Mouse (Mus musculus) limb, embryonic 11.5 days (tissue): Measurements from ENCODE around the gene Tnfaip8l1. TPM values are rescaled to one million over a fixed set of nuclear protein-coding genes. Genes with fewer than 3 reads are reported as not detected.

Experiments used
- microRNA-seq: library from miRNA; unstranded; fragments of <30 nt; microRNA quantifications from one replicate; pipeline ENCODE4, GENCODE M21; 2016
- polyA plus RNA-seq: library from polyadenylated mRNA; unstranded; fragments of >200 nt; fragmentation: Nextera tagmentation; extraction: Ambion mirVana; gene quantifications from 2 replicates; pipeline ENCODE4 v1.2.1, GENCODE M21; 2014

Gene Tnfaip8l1
- polyA plus RNA-seq, 1 experiment from 2014 or later, result 9.2 TPM

Small RNA genes within 50 kb of the gene (microRNA-seq; reads per million reads assigned to microRNA genes)
- gene Gm44397, result not detected

Other genes with a start within 250 kb of the Tnfaip8l1 start
- gene Zfp119b, start 213.0 kb upstream of the Tnfaip8l1 start, polyA plus RNA-seq, result 6.6 and 7.1 TPM in 2 replicates
- 0.79 and 1.1 TPM in 2 replicates for gene Ebi3, start 209.8 kb upstream of the Tnfaip8l1 start, polyA plus RNA-seq
- gene Yju2, start 203.4 kb upstream of the Tnfaip8l1 start, polyA plus RNA-seq, result 20.7 and 22.3 TPM in 2 replicates
- 42.2 and 44.8 TPM in 2 replicates for gene Shd, start 192.0 kb upstream of the Tnfaip8l1 start, polyA plus RNA-seq
- 34.9 and 39.8 TPM in 2 replicates for gene Fsd1, start 176.0 kb upstream of the Tnfaip8l1 start, polyA plus RNA-seq
- gene Stap2, start 156.9 kb upstream of the Tnfaip8l1 start, polyA plus RNA-seq, result 6.5 and 8.7 TPM in 2 replicates
- gene Mpnd, start 156.8 kb upstream of the Tnfaip8l1 start, polyA plus RNA-seq, result 137 and 142 TPM in 2 replicates
- 151 and 154 TPM in 2 replicates for gene Sh3gl1, start 125.8 kb upstream of the Tnfaip8l1 start, polyA plus RNA-seq
- gene Chaf1a, start 122.0 kb upstream of the Tnfaip8l1 start, polyA plus RNA-seq, result 32.7 and 37.4 TPM in 2 replicates
- 38.5 and 39.1 TPM in 2 replicates for gene Ubxn6, start 87.4 kb upstream of the Tnfaip8l1 start, polyA plus RNA-seq
- 144 and 151 TPM in 2 replicates for gene Hdgfl2, start 82.8 kb upstream of the Tnfaip8l1 start, polyA plus RNA-seq
- gene Plin4, start 52.7 kb upstream of the Tnfaip8l1 start, polyA plus RNA-seq, result 0.09 TPM in 1 of 2 replicates, not detected in the other
- 0.16 and 0.43 TPM in 2 replicates for gene Plin5, start 44.9 kb upstream of the Tnfaip8l1 start, polyA plus RNA-seq
- gene Lrg1, start 40.5 kb upstream of the Tnfaip8l1 start, polyA plus RNA-seq, result 0.28 TPM in 1 of 2 replicates, not detected in the other
- gene Sema6b, start 22.1 kb upstream of the Tnfaip8l1 start, polyA plus RNA-seq, result 0.60 and 0.88 TPM in 2 replicates
- gene Mydgf, start 21.4 kb downstream of the Tnfaip8l1 start, polyA plus RNA-seq, result 65.6 and 65.9 TPM in 2 replicates
- 34.3 and 37.0 TPM in 2 replicates for gene Dpp9, start 56.4 kb downstream of the Tnfaip8l1 start, polyA plus RNA-seq
- gene Fem1a, start 94.3 kb downstream of the Tnfaip8l1 start, polyA plus RNA-seq, result 12.5 and 12.8 TPM in 2 replicates
- gene Ticam1, start 114.3 kb downstream of the Tnfaip8l1 start, polyA plus RNA-seq, result 3.2 and 3.8 TPM in 2 replicates
- gene Plin3, start 130.4 kb downstream of the Tnfaip8l1 start, polyA plus RNA-seq, result 58.7 and 66.0 TPM in 2 replicates
- gene Arrdc5, start 137.8 kb downstream of the Tnfaip8l1 start, polyA plus RNA-seq, result not detected in 2 replicates
- 153 and 167 TPM in 2 replicates for gene Uhrf1, start 140.8 kb downstream of the Tnfaip8l1 start, polyA plus RNA-seq
- 33.2 and 34.4 TPM in 2 replicates for gene Kdm4b, start 163.6 kb downstream of the Tnfaip8l1 start, polyA plus RNA-seq